Mouse (Mus musculus) regulatory T cell (primary cell): Measurements from ENCODE around the gene Tmub2.

Experiments used
- in situ Hi-C: fragments of 300-600 bp; cut with MboI, MseI; formaldehyde crosslinking; loops from one replicate; pipeline ENCODE4 v1.15.1; 2025; ENCODE audit warnings: high pct_unique_total_duplicates

The Tmub2 gene

GRCm38 (mm10) chr11:102299839-102300238 is 15.1 kb downstream of the Tmub2 start:
- in situ Hi-C loops, result loop anchor here (10.0 kb wide), 1 partner anchor 105 kb away; the partner anchor contains the start of gene Slc25a39

DNA sequence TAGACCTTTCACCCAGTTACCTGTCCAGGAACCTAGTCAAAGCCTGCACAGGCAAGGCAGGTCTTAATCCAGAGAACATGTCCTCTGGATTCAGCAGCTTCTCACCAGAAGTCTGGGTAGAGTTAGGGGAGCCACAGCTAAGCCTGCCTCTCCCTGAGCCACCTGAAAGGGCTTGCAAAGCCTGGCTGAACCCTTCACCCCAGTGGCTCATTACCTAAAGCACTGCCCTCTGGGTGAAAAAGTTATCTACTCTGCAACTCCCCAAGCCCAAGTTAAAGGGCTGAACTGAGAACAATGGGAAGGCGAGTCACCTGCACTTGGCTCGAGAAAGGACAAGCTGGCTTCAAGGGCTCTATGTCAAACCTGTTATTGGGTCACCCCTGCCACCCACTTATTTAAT is 19.4 kb downstream of the Tmub2 start:
- in situ Hi-C loops, result no loop called here

DNA sequence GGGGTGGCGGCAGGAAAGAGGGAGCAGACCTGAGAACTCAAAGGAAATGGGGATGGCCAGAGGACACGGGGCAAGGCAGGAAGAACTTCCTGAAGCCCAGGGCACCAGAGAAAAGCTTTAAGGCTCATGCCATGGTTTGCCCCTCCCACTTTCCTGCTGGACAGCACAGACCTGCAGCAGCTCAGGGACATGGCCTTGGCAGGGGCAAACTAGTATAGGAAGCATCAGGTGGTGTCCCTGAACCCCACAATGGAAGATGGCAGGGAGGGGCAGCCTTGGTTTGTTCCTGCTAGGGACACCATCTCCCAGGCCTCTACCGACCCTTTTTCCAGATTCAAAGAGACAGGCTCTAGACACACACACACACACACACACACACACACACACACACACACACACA is 20.6 kb downstream of the Tmub2 start:
- in situ Hi-C loops, result no loop called here

DNA sequence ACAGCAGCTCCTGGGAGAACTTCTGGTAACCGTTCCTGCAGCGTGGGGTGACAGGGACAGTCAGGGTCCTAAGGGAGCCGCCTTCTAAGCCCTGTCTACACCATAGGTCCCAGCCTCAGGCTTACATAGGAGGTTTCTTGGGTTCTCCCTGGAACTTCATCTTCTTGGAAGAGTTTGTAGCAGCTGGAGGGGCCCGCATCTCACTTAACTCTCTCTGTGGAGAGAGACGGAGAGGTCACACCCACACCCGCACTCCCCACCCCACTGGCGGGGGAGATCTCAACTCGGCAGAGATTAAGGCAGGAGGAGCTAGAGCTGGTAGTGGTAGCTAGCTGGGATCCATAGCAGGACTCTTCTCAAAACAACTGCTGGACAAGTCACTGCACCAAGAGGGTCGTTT is 23.4 kb downstream of the Tmub2 start:
- in situ Hi-C loops, result no loop called here

GRCm38 (mm10) chr11:102308979-102309378 is 24.2 kb downstream of the Tmub2 start:
- in situ Hi-C loops, result no loop called here

GRCm38 (mm10) chr11:102309821-102310617 is 25.3 kb downstream of the Tmub2 start:
- in situ Hi-C loops, result loop anchor here (5.0 kb wide), 1 partner anchor 122 kb away; the partner anchor contains the start of gene Grn

- in situ Hi-C loops, result loop anchor here (5.0 kb wide), 1 partner anchor 121 kb away; the partner anchor contains the start of gene Grn
These were observed 26.3 kb downstream of the Tmub2 start for GRCm38 (mm10) chr11:102310768-102311695.

- in situ Hi-C loops, result loop anchor here (5.0 kb wide), 1 partner anchor 120 kb away; the partner anchor contains the start of gene Grn
These were observed 27.2 kb downstream of the Tmub2 start for GRCm38 (mm10) chr11:102311966-102312365.

- in situ Hi-C loops, result loop anchor here (5.0 kb wide), 1 partner anchor 120 kb away; the partner anchor contains the start of gene Grn
These were observed 27.9 kb downstream of the Tmub2 start for GRCm38 (mm10) chr11:102312586-102312985.

GRCm38 (mm10) chr11:102314321-102314720 is 29.6 kb downstream of the Tmub2 start:
- in situ Hi-C loops, result loop anchor here (5.0 kb wide), 1 partner anchor 118 kb away; the partner anchor contains the start of gene Grn

DNA sequence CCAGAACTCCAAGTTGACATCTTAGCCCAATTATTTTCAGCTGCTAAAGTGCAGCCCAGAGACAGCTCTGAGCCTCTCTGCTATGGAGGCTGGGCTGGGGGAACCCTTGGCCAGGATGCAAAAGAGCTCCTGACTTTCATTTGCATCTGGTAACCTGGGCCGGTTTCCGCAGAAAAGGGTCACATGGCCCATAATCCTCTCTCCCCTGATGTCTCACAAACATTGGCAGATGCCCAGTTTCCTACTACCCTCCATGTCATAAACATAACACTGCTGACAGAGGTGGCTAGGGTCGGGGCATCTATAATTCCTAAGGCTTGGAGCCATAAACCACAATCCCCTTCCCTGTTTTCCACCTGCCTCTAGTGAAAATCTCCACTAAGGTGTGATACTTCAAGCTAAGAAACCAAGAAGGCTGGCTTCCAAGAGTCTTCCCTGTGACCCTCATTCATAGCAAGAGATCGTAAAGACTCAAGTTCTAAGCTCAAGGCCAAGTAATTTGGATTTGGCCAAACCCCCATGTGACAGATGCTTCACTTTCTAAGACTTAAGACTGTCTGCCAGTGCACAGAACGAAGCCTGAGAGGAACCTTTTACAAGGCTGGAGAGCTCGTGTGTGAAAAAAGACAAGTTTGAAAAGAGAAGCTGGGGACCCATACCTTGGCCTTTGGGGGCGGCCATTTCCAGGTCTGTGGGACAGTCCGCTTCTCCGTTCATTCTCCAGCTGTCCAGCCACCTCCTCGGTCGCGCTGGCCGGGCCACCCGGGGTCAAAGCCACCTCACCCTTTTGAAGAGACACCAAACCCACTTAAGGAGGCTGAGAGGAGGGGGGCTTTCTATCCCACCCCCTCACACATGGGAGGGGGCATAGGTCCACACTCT is 31.2 kb downstream of the Tmub2 start:
- in situ Hi-C loops, result no loop called here

DNA sequence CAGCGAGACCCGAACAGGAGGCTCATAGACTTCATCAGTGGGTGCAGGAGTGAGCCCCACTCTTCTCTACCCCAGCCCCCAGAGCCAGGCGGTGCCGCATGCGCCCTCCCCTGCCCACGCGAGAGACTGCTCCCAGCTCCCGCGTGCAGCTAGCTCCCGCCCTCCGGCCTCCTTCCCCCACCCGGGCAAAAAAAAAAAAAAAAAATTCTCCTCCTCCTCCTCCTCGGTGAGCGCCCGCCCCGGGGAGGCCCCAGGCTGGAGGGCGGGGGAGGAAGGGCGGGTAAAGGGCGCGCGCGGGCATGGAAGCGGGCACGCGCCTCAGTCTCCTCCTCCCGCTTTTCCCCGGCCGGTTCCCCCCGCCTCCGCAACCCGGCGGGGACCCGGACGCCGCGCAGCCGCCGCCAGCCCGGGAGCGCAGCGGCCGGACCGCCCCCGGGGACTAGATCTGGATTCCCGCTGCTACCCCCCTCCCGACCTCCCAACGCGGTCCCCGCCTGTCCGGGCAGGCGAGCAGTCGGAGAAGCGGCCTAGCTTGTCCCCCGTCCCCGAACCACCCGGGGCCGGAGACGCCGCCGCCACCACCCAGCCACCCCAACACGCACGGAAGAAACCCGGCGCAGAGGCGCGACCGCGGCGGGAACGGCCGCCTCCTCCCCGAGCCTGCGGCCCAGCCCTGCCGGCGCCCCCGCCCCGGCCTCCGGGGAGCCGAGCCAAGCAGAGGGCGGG is 32.0 kb downstream of the Tmub2 start:
- in situ Hi-C loops, result no loop called here

DNA sequence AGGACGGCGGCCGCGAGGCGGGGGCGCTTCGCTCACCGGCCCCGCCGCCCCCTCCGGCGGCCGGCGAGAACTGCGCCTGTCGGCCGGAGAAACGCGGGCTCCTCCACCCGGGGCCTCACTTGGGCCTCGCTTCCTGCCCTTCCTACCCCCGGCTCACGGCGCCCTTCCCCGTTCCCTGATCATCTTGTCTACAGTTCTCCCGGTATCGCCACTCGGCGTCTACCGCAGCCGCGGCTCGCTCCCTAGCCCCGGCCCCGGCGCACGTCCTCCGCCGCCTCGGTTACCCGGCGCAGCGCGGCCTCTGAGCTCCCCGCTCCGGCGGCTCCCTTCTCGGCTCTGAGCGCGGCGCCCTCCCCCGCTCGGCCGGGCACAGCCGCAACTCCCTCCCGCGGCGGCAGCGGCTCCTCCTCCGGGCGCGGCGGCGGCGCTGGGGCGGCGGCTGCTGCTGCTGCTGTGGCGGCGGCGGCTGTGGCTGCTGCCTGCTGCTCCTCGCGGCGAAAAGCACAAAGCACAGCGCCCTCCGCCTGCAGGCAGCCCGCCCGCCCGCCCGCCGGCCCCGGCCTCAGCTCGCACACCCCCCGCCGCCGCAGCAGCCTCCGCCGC is 32.7 kb downstream of the Tmub2 start:
- in situ Hi-C loops, result no loop called here

GRCm38 (mm10) chr11:102317901-102318575 is 33.3 kb downstream of the Tmub2 start:
- in situ Hi-C loops, result no loop called here

DNA sequence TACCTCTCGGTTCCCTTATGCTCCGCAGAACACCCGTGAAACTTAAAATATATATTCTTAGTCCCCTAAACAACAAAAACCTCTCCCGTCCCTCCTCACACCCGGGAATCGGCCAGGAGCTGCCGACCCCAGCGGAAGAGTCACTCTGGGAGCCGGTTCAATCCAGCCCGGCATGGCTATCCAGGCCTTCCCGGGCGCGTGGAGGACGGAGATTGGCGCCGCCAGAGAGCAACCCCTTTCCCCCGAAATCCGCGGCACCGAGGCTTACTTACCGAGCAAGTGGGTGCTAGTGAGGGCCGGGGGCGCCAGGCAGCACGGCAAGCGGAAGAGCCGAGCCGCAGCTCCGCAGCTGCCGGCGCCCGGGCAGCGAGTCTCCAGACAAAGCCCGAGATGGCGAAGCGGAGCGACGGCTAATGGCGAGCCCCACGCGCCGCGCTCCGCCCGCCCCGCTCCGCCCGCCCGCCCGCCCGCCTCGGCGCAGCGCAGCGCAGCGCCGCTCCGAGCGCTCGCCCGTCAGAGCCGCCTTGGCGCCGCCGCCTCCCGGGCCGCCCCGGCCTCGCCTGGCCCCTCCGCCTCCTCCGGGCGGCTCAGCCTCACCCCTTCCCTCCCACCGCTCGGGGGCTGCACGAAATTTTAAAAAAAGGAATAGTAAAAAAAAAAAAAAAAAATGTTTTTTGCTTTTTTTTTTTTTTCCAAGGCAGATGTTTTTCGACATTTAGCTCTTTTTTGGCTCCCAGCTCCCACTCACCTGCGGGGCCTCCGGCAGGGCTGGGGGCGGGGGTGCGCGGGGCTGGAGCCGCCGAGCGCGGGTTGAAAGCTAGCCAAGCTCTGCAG is 34.1 kb downstream of the Tmub2 start:
- in situ Hi-C loops, result no loop called here

GRCm38 (mm10) chr11:102319410-102319792 is 34.7 kb downstream of the Tmub2 start, which contains the start of gene Ubtf:
Gene Ubtf (minus strand): TSS chr11:102319742.
- in situ Hi-C loops, result no loop called here

DNA sequence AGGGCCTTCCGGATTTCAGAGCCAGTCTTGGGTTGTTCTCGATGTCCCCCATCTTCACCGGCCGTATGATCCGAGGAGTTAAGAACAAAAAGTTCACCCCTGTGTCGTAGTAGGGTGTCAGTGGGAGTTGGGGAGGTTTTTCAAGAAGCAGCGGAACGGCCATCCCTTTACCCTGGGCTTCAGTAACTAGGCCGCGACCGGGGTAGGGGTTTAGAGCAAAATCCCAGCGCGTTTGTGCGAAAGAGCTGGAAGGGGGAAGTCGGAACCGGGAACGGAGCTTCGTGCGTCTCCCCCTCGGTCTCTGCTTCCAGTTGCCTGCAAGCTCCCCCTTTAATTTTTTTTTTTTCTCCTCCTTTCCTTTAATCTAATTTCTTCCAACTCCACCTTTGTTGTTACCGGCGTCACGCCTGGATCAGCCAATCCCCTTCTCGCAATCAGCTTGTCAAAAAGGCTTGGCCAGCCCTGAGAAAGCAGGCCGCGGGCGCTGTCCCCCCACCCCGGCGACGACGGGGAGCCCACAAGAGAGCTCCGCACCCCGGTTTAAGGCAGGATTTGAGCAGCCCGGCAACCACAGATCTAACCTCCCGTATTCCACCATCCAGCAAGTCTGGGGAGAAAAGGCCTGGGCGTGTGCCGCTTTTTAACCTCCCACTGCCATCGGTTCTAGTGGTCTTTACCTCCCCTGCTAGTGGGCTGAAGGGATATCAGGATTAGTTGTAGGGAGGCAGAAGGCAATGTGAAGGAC is 35.4 kb downstream of the Tmub2 start:
- in situ Hi-C loops, result loop anchor here (5.0 kb wide), 1 partner anchor 82 kb away; no protein-coding TSS in a partner anchor

DNA sequence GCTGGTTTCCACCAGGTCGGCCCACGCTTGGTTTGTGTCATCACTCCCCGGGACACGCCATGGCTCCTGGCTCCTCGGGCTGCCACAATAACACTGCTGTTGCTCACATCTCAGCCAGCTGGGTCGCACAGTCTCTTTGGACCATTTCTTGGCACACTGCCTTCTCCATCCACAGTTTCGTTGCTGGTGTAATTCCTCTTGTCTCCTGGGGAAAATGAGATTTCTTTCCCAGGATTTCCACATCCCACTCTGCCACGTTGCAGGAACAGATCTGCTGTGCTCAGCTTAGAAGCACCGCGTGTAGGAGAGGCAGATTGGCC is 35.9 kb downstream of the Tmub2 start:
- in situ Hi-C loops, result loop anchor here (5.0 kb wide), 1 partner anchor 82 kb away; no protein-coding TSS in a partner anchor
